Mouse (Mus musculus) intestine, embryonic 16.5 days (tissue): ENCODE measurements around the gene Katnb1. TPM values are rescaled to one million over a fixed set of nuclear protein-coding genes. Genes with fewer than 3 reads are reported as not detected.

Source experiments
- ATAC-seq: fragments of 200-750 bp; cut with Nextera tagmentation; 2 replicates; pipeline ENCODE4 v1.8.0; 2017; ENCODE audit warnings: moderate TSS enrichment, moderate library complexity
- H3K27ac ChIP-seq: fragments of 300-500 bp; sonication (generic); 2 replicates; pipeline ENCODE4 v1.5.1; 2014; ENCODE audit warnings: mild to moderate bottlenecking, low read length
- H3K27me3 ChIP-seq: fragments of 300-500 bp; sonication (generic); replicated peaks from 2 replicates; pipeline ENCODE4 v1.6.1; 2014; ENCODE audit warnings: low read length, control low read depth, mixed read lengths; ENCODE audit not compliant: control insufficient read depth, insufficient read depth
- H3K36me3 ChIP-seq: fragments of 300-500 bp; sonication (generic); 2 replicates; pipeline ENCODE4 v1.6.1; 2014; ENCODE audit warnings: low read length, control low read depth; ENCODE audit not compliant: control insufficient read depth, insufficient read depth
- H3K4me1 ChIP-seq: fragments of 300-500 bp; sonication (generic); 2 replicates; pipeline ENCODE4 v1.6.1; 2014; ENCODE audit warnings: low read length, control low read depth, mixed read lengths; ENCODE audit not compliant: control insufficient read depth, insufficient read depth
- H3K4me2 ChIP-seq: fragments of 300-500 bp; sonication (generic); 2 replicates; pipeline ENCODE4 v1.6.1; 2014; ENCODE audit warnings: low read depth, low read length, control low read depth
- H3K4me3 ChIP-seq: fragments of 300-500 bp; sonication (generic); 2 replicates; pipeline ENCODE4 v1.5.1; 2014; ENCODE audit warnings: mild to moderate bottlenecking, low read length
- H3K9ac ChIP-seq: fragments of 300-500 bp; sonication (generic); 2 replicates; pipeline ENCODE4 v1.6.1; 2014; ENCODE audit warnings: low read depth, low read length
- H3K9me3 ChIP-seq: fragments of 300-500 bp; sonication (generic); 2 replicates; pipeline ENCODE4 v1.6.1; 2016; ENCODE audit warnings: low read length, control low read depth; ENCODE audit not compliant: control insufficient read depth
- WGBS: fragments of 180-500 bp; shearing (Covaris S2); extraction: QIAGEN DNeasy Blood & Tissue Kit; methylation state at CpG from one replicate; pipeline ENCODE4 v1.1.7; 2014; 5-methylcytosine and 5-hydroxymethylcytosine counted together
- polyA plus RNA-seq: library from polyadenylated mRNA; unstranded; fragments of >200 nt; fragmentation: Nextera tagmentation; extraction: Ambion mirVana; gene quantifications from 2 replicates; pipeline ENCODE4 v1.2.1, GENCODE M21; 2015

Gene Katnb1
- polyA plus RNA-seq, 1 experiment from 2014 or later = 16.7 TPM

- no peak for ATAC-seq
- Histone ChIP-seq H3K27me3 (no peaks in the 10 kb centered on the region), H3K9me3 (no peaks in the 10 kb centered on the region), H3K9ac (no peak overlapping the region), H3K4me1 (no peaks in the 10 kb centered on the region), H3K27ac (no peak overlapping the region), H3K36me3 (peaks cover 6% of the 10 kb centered on the region), H3K4me3 (no peak overlapping the region), H3K4me2 (no peak overlapping the region)
- WGBS = 85% methylated on average over 3 of the region's 3 CpGs
Observed at GRCm38 (mm10) chr8:95112594-95112993, 31.6 kb downstream of the Katnb1 start.

GRCm38 (mm10) chr8:95113108-95113507, 32.1 kb downstream of the Katnb1 start:
- Histone ChIP-seq H3K9ac (no peak overlapping the region), H3K9me3 (no peaks in the 10 kb centered on the region), H3K4me2 (no peak overlapping the region), H3K36me3 (peaks cover 6% of the 10 kb centered on the region), H3K27ac (no peak overlapping the region), H3K27me3 (no peaks in the 10 kb centered on the region), H3K4me3 (no peak overlapping the region), H3K4me1 (no peaks in the 10 kb centered on the region)
- ATAC-seq = no peak
- WGBS = 79% methylated on average over 4 of the region's 4 CpGs

- ATAC-seq = peak; percentile 60
- H3K36me3 ChIP-seq = peaks cover 6% of the 10 kb centered on the region
- no peak overlapping the region for H3K27ac ChIP-seq
- no peaks in the 10 kb centered on the region for H3K27me3 ChIP-seq
- H3K9ac ChIP-seq = no peak overlapping the region
- WGBS = 74% methylated on average over 3 of the region's 3 CpGs
- no peaks in the 10 kb centered on the region for H3K4me1 ChIP-seq
- H3K4me3 ChIP-seq = no peak overlapping the region
- H3K9me3 ChIP-seq = no peaks in the 10 kb centered on the region
- no peak overlapping the region for H3K4me2 ChIP-seq
Observed at GRCm38 (mm10) chr8:95113750-95114149, 32.8 kb downstream of the Katnb1 start.

GRCm38 (mm10) chr8:95123455-95123854, 42.5 kb downstream of the Katnb1 start:
- H3K9me3 ChIP-seq = no peaks in the 10 kb centered on the region
- H3K9ac ChIP-seq = no peak overlapping the region
- H3K4me1 ChIP-seq = no peaks in the 10 kb centered on the region
- no peaks in the 10 kb centered on the region for H3K27me3 ChIP-seq
- H3K36me3 ChIP-seq = peaks cover 3% of the 10 kb centered on the region; the same call in 1 of the 2 replicates
- H3K4me3 ChIP-seq = no peak overlapping the region
- WGBS = 95% methylated on average over 5 of the region's 5 CpGs
- H3K4me2 ChIP-seq = no peak overlapping the region
- H3K27ac ChIP-seq = no peak overlapping the region
- no peak for ATAC-seq

GRCm38 (mm10) chr8:95126497-95126896, 45.5 kb downstream of the Katnb1 start:
- no peak overlapping the region for H3K4me3 ChIP-seq
- no peak for ATAC-seq
- H3K4me2 ChIP-seq = no peak overlapping the region
- H3K9ac ChIP-seq = no peak overlapping the region
- 91% methylated on average over 11 of the region's 11 CpGs for WGBS
- no peak overlapping the region for H3K27ac ChIP-seq
- peaks cover 6% of the 10 kb centered on the region for H3K4me1 ChIP-seq
- no peaks in the 10 kb centered on the region for H3K9me3 ChIP-seq
- H3K27me3 ChIP-seq = no peaks in the 10 kb centered on the region
- H3K36me3 ChIP-seq = peaks cover 7% of the 10 kb centered on the region

GRCm38 (mm10) chr8:95127658-95128057, 46.7 kb downstream of the Katnb1 start:
- WGBS = 78% methylated on average over 9 of the region's 9 CpGs
- Histone ChIP-seq H3K27me3 (no peaks in the 10 kb centered on the region), H3K9me3 (no peaks in the 10 kb centered on the region), H3K4me3 (no peak overlapping the region), H3K36me3 (peaks cover 7% of the 10 kb centered on the region), H3K4me2 (no peak overlapping the region), H3K4me1 (peaks cover 8% of the 10 kb centered on the region), H3K27ac (no peak overlapping the region), H3K9ac (no peak overlapping the region)
- ATAC-seq = no peak

- peaks cover 8% of the 10 kb centered on the region for H3K4me1 ChIP-seq
- 0 out of 2 replicates have a peak overlapping the region, but pooled peaks have one; percentile 19 for H3K9ac ChIP-seq
- no peak overlapping the region for H3K4me2 ChIP-seq
- no peaks in the 10 kb centered on the region for H3K9me3 ChIP-seq
- no peak overlapping the region for H3K4me3 ChIP-seq
- H3K27me3 ChIP-seq = no peaks in the 10 kb centered on the region
- no peak for ATAC-seq
- H3K36me3 ChIP-seq = peaks cover 7% of the 10 kb centered on the region
- no peak overlapping the region for H3K27ac ChIP-seq
- WGBS = 92% methylated on average over 11 of the region's 11 CpGs
Observed at GRCm38 (mm10) chr8:95128750-95129260, 47.8 kb downstream of the Katnb1 start.

- H3K27ac ChIP-seq = no peak overlapping the region
- ATAC-seq = peak; percentile 15; the same call in 1 of the 2 replicates
- no peak overlapping the region for H3K4me3 ChIP-seq
- H3K36me3 ChIP-seq = peaks cover 4% of the 10 kb centered on the region; the same call in 1 of the 2 replicates
- H3K27me3 ChIP-seq = no peaks in the 10 kb centered on the region
- H3K9me3 ChIP-seq = no peaks in the 10 kb centered on the region
- whole genome bisulfite sequencing = 59% methylated on average over 15 of the region's 15 CpGs
- H3K4me1 ChIP-seq = peaks cover 8% of the 10 kb centered on the region
- no peak overlapping the region for H3K9ac ChIP-seq
- H3K4me2 ChIP-seq = no peak overlapping the region
Observed at GRCm38 (mm10) chr8:95130966-95131537, 50.1 kb downstream of the Katnb1 start.

- ATAC-seq = no peak
- Histone ChIP-seq H3K27me3 (no peaks in the 10 kb centered on the region), H3K4me3 (no peak overlapping the region), H3K27ac (no peak overlapping the region), H3K36me3 (peaks cover 4% of the 10 kb centered on the region; the same call in 1 of the 2 replicates), H3K4me1 (peaks cover 10% of the 10 kb centered on the region), H3K9me3 (no peaks in the 10 kb centered on the region), H3K9ac (no peak overlapping the region), H3K4me2 (no peak overlapping the region)
- WGBS = 83% methylated on average over 5 of the region's 5 CpGs
Observed at GRCm38 (mm10) chr8:95131983-95132382, 51.0 kb downstream of the Katnb1 start.

GRCm38 (mm10) chr8:95134186-95134585, 53.2 kb downstream of the Katnb1 start:
- WGBS = 84% methylated on average over 2 of the region's 2 CpGs
- H3K4me3 ChIP-seq = no peak overlapping the region
- H3K36me3 ChIP-seq = no peaks in the 10 kb centered on the region
- H3K9ac ChIP-seq = no peak overlapping the region
- H3K9me3 ChIP-seq = no peaks in the 10 kb centered on the region
- no peak overlapping the region for H3K27ac ChIP-seq
- no peak overlapping the region for H3K4me2 ChIP-seq
- no peak for ATAC-seq
- H3K27me3 ChIP-seq = no peaks in the 10 kb centered on the region
- peaks cover 25% of the 10 kb centered on the region for H3K4me1 ChIP-seq
